Mouse (Mus musculus) forebrain, embryonic 15.5 days (tissue): Measurements from ENCODE around the gene Mdga1. TPM values are rescaled to one million over a fixed set of nuclear protein-coding genes. Genes with fewer than 3 reads are reported as not detected.

Source experiments
- ATAC-seq: fragments of 200-750 bp; cut with Nextera tagmentation; replicated peaks from 2 replicates; pipeline ENCODE4 v1.8.0; 2017; ENCODE audit warnings: mild to moderate bottlenecking, moderate TSS enrichment, moderate library complexity
- H3K27ac ChIP-seq: fragments of 300-500 bp; sonication (generic); replicated peaks from 2 replicates; pipeline ENCODE4 v1.5.1; 2015; ENCODE audit warnings: mild to moderate bottlenecking, inconsistent platforms
- H3K27me3 ChIP-seq: fragments of 300-500 bp; sonication (generic); 2 replicates; pipeline ENCODE4 v1.6.1; 2015; ENCODE audit warnings: inconsistent platforms
- H3K36me3 ChIP-seq: fragments of 300-500 bp; sonication (generic); 2 replicates; pipeline ENCODE4 v1.6.1; 2015; ENCODE audit warnings: mild to moderate bottlenecking, inconsistent platforms
- H3K4me1 ChIP-seq: fragments of 300-500 bp; sonication (generic); 2 replicates; pipeline ENCODE4 v1.6.1; 2015; ENCODE audit warnings: inconsistent platforms
- H3K4me2 ChIP-seq: fragments of 300-500 bp; sonication (generic); replicated peaks from 2 replicates; pipeline ENCODE4 v1.6.1; 2015; ENCODE audit warnings: mild to moderate bottlenecking, inconsistent platforms
- H3K4me3 ChIP-seq: fragments of 300-500 bp; sonication (generic); 2 replicates; pipeline ENCODE4 v1.5.1; 2015; ENCODE audit warnings: mild to moderate bottlenecking, inconsistent platforms
- H3K9ac ChIP-seq: fragments of 300-500 bp; sonication (generic); replicated peaks from 2 replicates; pipeline ENCODE4 v1.6.1; 2015; ENCODE audit warnings: mild to moderate bottlenecking, inconsistent platforms
- H3K9me3 ChIP-seq: fragments of 300-500 bp; sonication (generic); 2 replicates; pipeline ENCODE4 v1.6.1; 2016; ENCODE audit warnings: inconsistent platforms
- WGBS: fragments of 180-500 bp; shearing (Covaris S2); methylation state at CpG from one replicate; pipeline ENCODE4 v1.1.7; 2015; ENCODE audit warnings: mixed read lengths; 5-methylcytosine and 5-hydroxymethylcytosine counted together
- polyA plus RNA-seq: library from polyadenylated mRNA; unstranded; fragments of >200 nt; fragmentation: Nextera tagmentation; extraction: Ambion mirVana; gene quantifications from 2 replicates; pipeline ENCODE4 v1.2.1, GENCODE M21; 2015

Mdga1 gene
- polyA plus RNA-seq, 1 experiment from 2014 or later = 13.4 TPM

- Histone ChIP-seq H3K9me3 (no peaks in the 10 kb centered on the region), H3K27ac (no peak overlapping the region), H3K27me3 (no peaks in the 10 kb centered on the region), H3K9ac (no peak overlapping the region), H3K4me3 (no peak overlapping the region), H3K36me3 (no peaks in the 10 kb centered on the region), H3K4me2 (no peak overlapping the region), H3K4me1 (no peaks in the 10 kb centered on the region)
- WGBS = 51% methylated on average over 4 of the region's 4 CpGs
- no peak for ATAC-seq
These were observed 9.1 kb upstream of the Mdga1 start for GRCm38 (mm10) chr17:29979020-29979419.

- no peak overlapping the region for H3K4me2 ChIP-seq
- H3K27me3 ChIP-seq = no peaks in the 10 kb centered on the region
- no peak overlapping the region for H3K4me3 ChIP-seq
- H3K4me1 ChIP-seq = no peaks in the 10 kb centered on the region
- H3K36me3 ChIP-seq = no peaks in the 10 kb centered on the region
- H3K9ac ChIP-seq = no peak overlapping the region
- H3K27ac ChIP-seq = no peak overlapping the region
- peak; percentile 77; the same call in 1 of the 2 replicates for ATAC-seq
- WGBS = 4% methylated on average over 8 of the region's 8 CpGs
- no peaks in the 10 kb centered on the region for H3K9me3 ChIP-seq
These were observed 5.8 kb upstream of the Mdga1 start for GRCm38 (mm10) chr17:29975731-29976130.

- 93% methylated on average over 7 of the region's 7 CpGs for WGBS
- H3K27ac ChIP-seq = no peak overlapping the region
These were observed 3.3 kb upstream of the Mdga1 start for GRCm38 (mm10) chr17:29973226-29973625.

GRCm38 (mm10) chr17:29971761-29972432, 2.0 kb upstream of the Mdga1 start:
- H3K27me3 ChIP-seq = no peaks in the 10 kb centered on the region

More at GRCm38 (mm10) chr17:29973226-29973625, 3.3 kb upstream of the Mdga1 start:
- no peaks in the 10 kb centered on the region for H3K9me3 ChIP-seq
- ATAC-seq = no peak
- H3K4me3 ChIP-seq = no peak overlapping the region
- no peak overlapping the region for H3K9ac ChIP-seq
- H3K27me3 ChIP-seq = no peaks in the 10 kb centered on the region
- no peaks in the 10 kb centered on the region for H3K4me1 ChIP-seq
- no peaks in the 10 kb centered on the region for H3K36me3 ChIP-seq
- H3K4me2 ChIP-seq = no peak overlapping the region

GRCm38 (mm10) chr17:29965506-29965905, 4.4 kb downstream of the Mdga1 start:
- Histone ChIP-seq H3K9me3 (no peaks in the 10 kb centered on the region), H3K27me3 (0 out of 2 replicates have a peak, but pooled peaks cover 5% of the 10 kb centered on the region), H3K9ac (no peak overlapping the region), H3K27ac (no peak overlapping the region), H3K4me3 (no peak overlapping the region), H3K4me1 (peaks cover 27% of the 10 kb centered on the region), H3K36me3 (no peaks in the 10 kb centered on the region), H3K4me2 (no peak overlapping the region)
- ATAC-seq = peak; percentile 60
- WGBS = 6% methylated on average over 5 of the region's 5 CpGs

More at GRCm38 (mm10) chr17:29971761-29972432, 2.0 kb upstream of the Mdga1 start:
- Histone ChIP-seq H3K27ac (no peak overlapping the region), H3K4me2 (no peak overlapping the region), H3K9me3 (no peaks in the 10 kb centered on the region), H3K4me3 (no peak overlapping the region), H3K4me1 (no peaks in the 10 kb centered on the region), H3K9ac (no peak overlapping the region), H3K36me3 (no peaks in the 10 kb centered on the region)
- 40% methylated on average over 15 of the region's 15 CpGs for WGBS
- no peak for ATAC-seq

GRCm38 (mm10) chr17:29963730-29964259, 6.1 kb downstream of the Mdga1 start:
- 0 out of 2 replicates have a peak, but pooled peaks cover 4% of the 10 kb centered on the region for H3K9me3 ChIP-seq
- H3K4me3 ChIP-seq = no peak overlapping the region
- 0 out of 2 replicates have a peak, but pooled peaks cover 5% of the 10 kb centered on the region for H3K27me3 ChIP-seq
- peak; percentile 32; the same call in 1 of the 2 replicates for ATAC-seq
- H3K4me2 ChIP-seq = 0 out of 2 replicates have a peak overlapping the region, but pooled peaks have one; percentile 2
- H3K27ac ChIP-seq = no peak overlapping the region
- H3K4me1 ChIP-seq = peaks cover 27% of the 10 kb centered on the region
- 10% methylated on average over 11 of the region's 11 CpGs for WGBS
- H3K9ac ChIP-seq = no peak overlapping the region
- H3K36me3 ChIP-seq = no peaks in the 10 kb centered on the region

- 0 out of 2 replicates have a peak, but pooled peaks cover 4% of the 10 kb centered on the region for H3K9me3 ChIP-seq
- ATAC-seq = no peak
- 68% methylated on average over 8 of the region's 8 CpGs for WGBS
- no peak overlapping the region for H3K4me3 ChIP-seq
- H3K36me3 ChIP-seq = no peaks in the 10 kb centered on the region
- H3K4me1 ChIP-seq = peaks cover 4% of the 10 kb centered on the region; the same call in 1 of the 2 replicates
- H3K9ac ChIP-seq = no peak overlapping the region
- H3K4me2 ChIP-seq = no peak overlapping the region
- H3K27me3 ChIP-seq = no peaks in the 10 kb centered on the region
- H3K27ac ChIP-seq = no peak overlapping the region
These were observed 14.0 kb downstream of the Mdga1 start for GRCm38 (mm10) chr17:29955880-29956279.

- H3K36me3 ChIP-seq = no peaks in the 10 kb centered on the region
- ATAC-seq = no peak
- no peaks in the 10 kb centered on the region for H3K27me3 ChIP-seq
- H3K4me1 ChIP-seq = peaks cover 11% of the 10 kb centered on the region
- H3K27ac ChIP-seq = no peak overlapping the region
- no peak overlapping the region for H3K4me3 ChIP-seq
- WGBS = 74% methylated on average over 5 of the region's 5 CpGs
- no peak overlapping the region for H3K4me2 ChIP-seq
- 0 out of 2 replicates have a peak, but pooled peaks cover 2% of the 10 kb centered on the region for H3K9me3 ChIP-seq
- H3K9ac ChIP-seq = no peak overlapping the region
These were observed 15.6 kb downstream of the Mdga1 start for GRCm38 (mm10) chr17:29954316-29954715.

GRCm38 (mm10) chr17:29951100-29951499, 18.8 kb downstream of the Mdga1 start:
- Histone ChIP-seq H3K36me3 (no peaks in the 10 kb centered on the region), H3K4me1 (peaks cover 22% of the 10 kb centered on the region), H3K4me3 (no peak overlapping the region), H3K9me3 (no peaks in the 10 kb centered on the region), H3K27me3 (no peaks in the 10 kb centered on the region), H3K9ac (no peak overlapping the region), H3K27ac (0 out of 2 replicates have a peak overlapping the region, but pooled peaks have one; percentile 3), H3K4me2 (no peak overlapping the region)
- 32% methylated on average over 6 of the region's 6 CpGs for WGBS
- ATAC-seq = peak; percentile 48; the same call in 1 of the 2 replicates

GRCm38 (mm10) chr17:29950574-29950973, 19.3 kb downstream of the Mdga1 start:
- Histone ChIP-seq H3K4me1 (peaks cover 22% of the 10 kb centered on the region), H3K27me3 (no peaks in the 10 kb centered on the region), H3K4me3 (no peak overlapping the region), H3K27ac (0 out of 2 replicates have a peak overlapping the region, but pooled peaks have one; percentile 3), H3K36me3 (no peaks in the 10 kb centered on the region), H3K9me3 (no peaks in the 10 kb centered on the region), H3K9ac (no peak overlapping the region), H3K4me2 (no peak overlapping the region)
- WGBS = 41% methylated on average over 8 of the region's 8 CpGs
- ATAC-seq = 0 out of 2 replicates have a peak, but pooled peaks have one; percentile 48

GRCm38 (mm10) chr17:29947271-29947714, 22.6 kb downstream of the Mdga1 start:
- ATAC-seq = peak; percentile 78
- Histone ChIP-seq H3K9me3 (no peaks in the 10 kb centered on the region), H3K4me3 (no peak overlapping the region), H3K27me3 (no peaks in the 10 kb centered on the region), H3K9ac (no peak overlapping the region), H3K4me1 (peaks cover 22% of the 10 kb centered on the region), H3K27ac (no peak overlapping the region), H3K36me3 (no peaks in the 10 kb centered on the region), H3K4me2 (no peak overlapping the region)
- 25% methylated on average over 5 of the region's 5 CpGs for WGBS

- Histone ChIP-seq H3K4me1 (peaks cover 10% of the 10 kb centered on the region), H3K27me3 (peaks cover 4% of the 10 kb centered on the region; the same call in 1 of the 2 replicates), H3K4me2 (no peak overlapping the region), H3K9me3 (no peaks in the 10 kb centered on the region), H3K27ac (no peak overlapping the region), H3K9ac (no peak overlapping the region), H3K36me3 (no peaks in the 10 kb centered on the region), H3K4me3 (no peak overlapping the region)
- WGBS = 70% methylated on average over 11 of the region's 11 CpGs
- no peak for ATAC-seq
These were observed 25.5 kb downstream of the Mdga1 start for GRCm38 (mm10) chr17:29944376-29944775.
